Mouse (Mus musculus) bone marrow macrophage, adult 2 months (primary cell): Measurements from ENCODE around the gene Dnajc1.

Experiments
- CTCF ChIP-seq: IDR thresholded peaks from 2 replicates; pipeline ENCODE4 v1.5.1; 2012; ENCODE audit warnings: low read depth, mild to moderate bottlenecking, low read length, moderate library complexity
- POLR2A ChIP-seq: IDR thresholded peaks from 2 replicates; pipeline ENCODE4 v1.6.1; 2012; ENCODE audit warnings: mild to moderate bottlenecking, low read depth, low read length, borderline replicate concordance

DNA sequence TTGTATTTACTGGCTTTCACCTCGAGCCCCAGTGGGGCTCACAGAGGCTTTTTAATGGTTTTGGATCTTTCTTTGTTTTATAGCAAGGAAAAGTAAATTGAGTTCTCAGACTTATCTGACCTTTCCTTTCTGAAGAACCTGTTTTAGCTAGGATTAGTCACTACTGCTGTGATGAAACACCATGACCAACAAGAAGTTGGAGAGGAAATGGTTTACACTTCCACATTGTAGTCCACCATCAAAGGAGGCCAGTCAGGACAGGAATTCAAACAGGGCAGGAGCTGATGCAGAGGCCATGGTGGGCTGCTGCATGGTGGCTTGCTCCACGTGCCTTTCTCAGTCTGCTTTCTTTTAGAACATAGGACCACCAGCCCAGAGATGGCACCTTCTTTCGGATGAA is 216.4 kb downstream of the Dnajc1 start:
- no peak for TF ChIP-seq CTCF
- no peak for TF ChIP-seq POLR2A
